Mouse (Mus musculus) embryonic facial prominence, embryonic 15.5 days (tissue): ENCODE measurements at regions not wholly inside any gene's neighbourhood (a gene's known extent, or its start where the extent isn't known, plus 50 kb on each side); places are given as distances from the start of the nearest gene placed in this dataset.
A peak's percentile ranks its signal among the peaks of the same experiment; 100 is the strongest.

Experiments
- ATAC-seq: fragments of 200-750 bp; cut with Nextera tagmentation; 2 replicates; pipeline ENCODE4 v1.8.0; 2017; ENCODE audit warnings: low read depth, moderate TSS enrichment; ENCODE audit not compliant: insufficient number of reproducible peaks, low FRiP score, low TSS enrichment
- H3K27ac ChIP-seq: fragments of 300-500 bp; sonication (generic); replicated peaks from 2 replicates; pipeline ENCODE4 v1.5.1; 2015; ENCODE audit warnings: mild to moderate bottlenecking, inconsistent platforms
- H3K27me3 ChIP-seq: fragments of 300-500 bp; sonication (generic); 2 replicates; pipeline ENCODE4 v1.6.1; 2015; ENCODE audit warnings: inconsistent platforms
- H3K36me3 ChIP-seq: fragments of 300-500 bp; sonication (generic); 2 replicates; pipeline ENCODE4 v1.6.1; 2015; ENCODE audit warnings: mild to moderate bottlenecking, inconsistent platforms
- H3K4me1 ChIP-seq: fragments of 300-500 bp; sonication (generic); 2 replicates; pipeline ENCODE4 v1.6.1; 2015; ENCODE audit warnings: inconsistent platforms
- H3K4me2 ChIP-seq: fragments of 300-500 bp; sonication (generic); replicated peaks from 2 replicates; pipeline ENCODE4 v1.6.1; 2015; ENCODE audit warnings: mild to moderate bottlenecking, inconsistent platforms
- H3K4me3 ChIP-seq: fragments of 300-500 bp; sonication (generic); replicated peaks from 2 replicates; pipeline ENCODE4 v1.5.1; 2015; ENCODE audit warnings: mild to moderate bottlenecking, inconsistent platforms
- H3K9ac ChIP-seq: fragments of 300-500 bp; sonication (generic); 2 replicates; pipeline ENCODE4 v1.6.1; 2015; ENCODE audit warnings: inconsistent platforms
- H3K9me3 ChIP-seq: fragments of 300-500 bp; sonication (generic); replicated peaks from 2 replicates; pipeline ENCODE4 v1.6.1; 2016; ENCODE audit warnings: inconsistent platforms
- WGBS: fragments of 180-500 bp; shearing (Covaris S2); methylation state at CpG from one replicate; pipeline ENCODE4 v1.1.7; 2015; 5-methylcytosine and 5-hydroxymethylcytosine counted together

DNA sequence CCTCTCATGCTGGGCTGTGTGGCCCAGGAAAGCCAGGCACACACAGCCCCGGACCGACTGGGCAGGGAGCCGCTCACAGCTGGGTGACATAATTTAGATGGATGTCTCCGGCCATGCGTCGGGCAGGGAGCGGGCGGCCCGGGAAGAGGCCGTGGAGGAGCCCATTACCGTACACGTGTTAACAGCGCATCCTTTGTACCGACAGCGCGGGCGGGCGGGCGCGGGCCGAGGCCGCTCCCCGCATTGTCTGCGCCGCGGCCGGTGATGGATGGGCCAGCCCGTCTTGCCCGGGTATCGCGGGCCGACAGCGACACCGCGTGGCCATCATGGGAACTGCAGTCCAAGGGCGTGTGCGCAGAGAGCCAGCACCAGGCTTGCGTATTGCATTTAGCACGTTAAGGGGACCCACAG is 98.6 kb downstream of the Cryba4 start:
- Histone ChIP-seq H3K4me1 (peaks cover 17% of the 10 kb centered on the region; the same call in 1 of the 2 replicates), H3K27me3 (peaks cover 11% of the 10 kb centered on the region; the same call in 1 of the 2 replicates), H3K4me3 (peak overlapping the region; percentile 40), H3K9ac (no peak overlapping the region), H3K9me3 (no peaks in the 10 kb centered on the region), H3K36me3 (no peaks in the 10 kb centered on the region), H3K4me2 (peak overlapping the region; percentile 65), H3K27ac (0 out of 2 replicates have a peak overlapping the region, but pooled peaks have one; percentile 18)
- under 1% methylated on average over 39 of the region's 39 CpGs for WGBS
- peak; percentile 78 for ATAC-seq

- no peaks in the 10 kb centered on the region for H3K36me3 ChIP-seq
- H3K9ac ChIP-seq = no peak overlapping the region
- WGBS = 47% methylated on average over 4 of the region's 4 CpGs
- no peak for ATAC-seq
- H3K9me3 ChIP-seq = no peaks in the 10 kb centered on the region
- no peak overlapping the region for H3K4me3 ChIP-seq
- peak overlapping the region; percentile 55; the same call in 1 of the 2 replicates for H3K27ac ChIP-seq
- peaks cover 11% of the 10 kb centered on the region; the same call in 1 of the 2 replicates for H3K27me3 ChIP-seq
- peaks cover 17% of the 10 kb centered on the region; the same call in 1 of the 2 replicates for H3K4me1 ChIP-seq
- H3K4me2 ChIP-seq = no peak overlapping the region
These were observed 97.7 kb downstream of the Cryba4 start for GRCm38 (mm10) chr5:112154650-112155049.

DNA sequence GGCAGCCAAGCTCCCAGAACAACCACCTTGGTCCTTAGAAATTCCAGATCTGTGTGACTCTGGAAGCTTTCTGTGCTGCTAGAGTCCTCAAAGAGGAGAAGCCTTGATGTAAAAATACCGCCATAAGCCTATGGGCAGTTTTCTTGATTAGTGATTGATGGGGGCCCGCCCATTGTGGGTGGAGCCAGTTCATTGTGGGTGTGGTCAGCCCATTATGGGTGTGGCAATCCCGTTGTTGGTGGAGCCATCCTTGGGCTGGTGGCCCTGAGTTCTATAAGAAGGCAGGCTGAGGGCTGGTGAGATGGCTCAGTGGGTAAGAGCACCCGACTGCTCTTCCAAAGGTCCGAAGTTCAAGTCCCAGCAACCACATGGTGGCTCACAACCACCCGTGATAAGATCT is 97.3 kb downstream of the Cryba4 start:
- no peak overlapping the region for H3K4me2 ChIP-seq
- H3K27me3 ChIP-seq = peaks cover 11% of the 10 kb centered on the region; the same call in 1 of the 2 replicates
- H3K27ac ChIP-seq = no peak overlapping the region
- no peak for ATAC-seq
- H3K36me3 ChIP-seq = no peaks in the 10 kb centered on the region
- peaks cover 17% of the 10 kb centered on the region; the same call in 1 of the 2 replicates for H3K4me1 ChIP-seq
- no peak overlapping the region for H3K9ac ChIP-seq
- H3K4me3 ChIP-seq = no peak overlapping the region
- H3K9me3 ChIP-seq = no peaks in the 10 kb centered on the region
- WGBS = 72% methylated on average over 6 of the region's 6 CpGs

GRCm38 (mm10) chr5:112156005-112156404 is 96.3 kb downstream of the Cryba4 start:
- peaks cover 17% of the 10 kb centered on the region; the same call in 1 of the 2 replicates for H3K4me1 ChIP-seq

GRCm38 (mm10) chr5:112166410-112167175 is 85.7 kb downstream of the Cryba4 start:
- Histone ChIP-seq H3K27ac (no peak overlapping the region), H3K4me2 (no peak overlapping the region), H3K36me3 (no peaks in the 10 kb centered on the region), H3K9me3 (no peaks in the 10 kb centered on the region), H3K27me3 (no peaks in the 10 kb centered on the region), H3K4me1 (peaks cover 13% of the 10 kb centered on the region), H3K4me3 (no peak overlapping the region), H3K9ac (no peak overlapping the region)
- WGBS = 50% methylated on average over 11 of the region's 11 CpGs
- ATAC-seq = no peak

More at GRCm38 (mm10) chr5:112156005-112156404, 96.3 kb downstream of the Cryba4 start:
- Histone ChIP-seq H3K4me2 (no peak overlapping the region), H3K4me3 (no peak overlapping the region), H3K9ac (no peak overlapping the region), H3K27me3 (peaks cover 20% of the 10 kb centered on the region), H3K36me3 (no peaks in the 10 kb centered on the region), H3K9me3 (no peaks in the 10 kb centered on the region), H3K27ac (no peak overlapping the region)
- WGBS = 50% methylated on average over 1 of the region's 1 CpGs
- ATAC-seq = no peak

DNA sequence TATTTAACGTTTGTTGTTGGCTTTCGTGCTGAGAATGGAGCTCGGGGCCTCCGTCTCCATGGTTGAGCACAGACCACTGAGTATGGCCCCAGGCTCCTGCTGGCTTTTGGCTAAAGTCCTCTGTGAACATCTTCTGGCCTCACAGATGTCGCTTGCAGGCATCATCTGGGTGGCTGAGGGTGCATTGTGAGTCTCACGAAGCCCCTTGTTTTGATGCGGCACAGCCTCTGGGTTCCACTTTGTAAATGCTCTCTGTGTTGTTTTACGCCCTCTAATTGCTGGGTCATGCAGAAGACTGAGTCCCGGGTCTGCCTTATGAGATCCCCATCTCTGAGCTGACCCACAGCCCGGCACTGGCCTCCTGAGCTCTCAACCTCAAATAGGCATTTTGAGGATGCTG is 84.5 kb downstream of the Cryba4 start:
- H3K27ac ChIP-seq = no peak overlapping the region
- WGBS = 52% methylated on average over 10 of the region's 10 CpGs
- no peak for ATAC-seq
- H3K36me3 ChIP-seq = no peaks in the 10 kb centered on the region
- no peaks in the 10 kb centered on the region for H3K27me3 ChIP-seq
- no peak overlapping the region for H3K9ac ChIP-seq
- no peak overlapping the region for H3K4me2 ChIP-seq
- peaks cover 7% of the 10 kb centered on the region for H3K4me1 ChIP-seq
- no peaks in the 10 kb centered on the region for H3K9me3 ChIP-seq
- no peak overlapping the region for H3K4me3 ChIP-seq

DNA sequence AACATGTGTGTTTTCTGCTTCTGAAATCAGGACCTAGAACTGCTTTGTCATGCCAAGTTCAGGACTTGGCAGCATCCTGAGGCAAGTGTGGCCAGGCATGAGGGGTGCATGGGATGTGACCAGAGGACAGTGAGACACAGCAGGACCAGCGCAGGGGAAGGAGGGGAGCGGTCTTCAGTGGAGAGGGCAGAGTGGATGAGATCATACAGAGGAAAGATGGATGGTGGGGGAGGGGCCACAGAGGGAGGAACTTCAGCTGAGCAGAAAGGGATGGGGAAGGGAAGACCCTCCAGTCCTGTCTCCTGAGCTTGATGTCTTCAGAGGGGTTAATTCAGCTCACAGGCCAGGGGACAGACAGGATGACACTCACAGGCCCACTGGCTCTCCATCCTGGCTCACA is 81.0 kb downstream of the Cryba4 start:
- Histone ChIP-seq H3K4me3 (no peak overlapping the region), H3K36me3 (no peaks in the 10 kb centered on the region), H3K9ac (no peak overlapping the region), H3K27ac (no peak overlapping the region), H3K9me3 (no peaks in the 10 kb centered on the region), H3K27me3 (no peaks in the 10 kb centered on the region), H3K4me1 (no peaks in the 10 kb centered on the region), H3K4me2 (no peak overlapping the region)
- 75% methylated on average over 2 of the region's 2 CpGs for WGBS
- ATAC-seq = no peak

DNA sequence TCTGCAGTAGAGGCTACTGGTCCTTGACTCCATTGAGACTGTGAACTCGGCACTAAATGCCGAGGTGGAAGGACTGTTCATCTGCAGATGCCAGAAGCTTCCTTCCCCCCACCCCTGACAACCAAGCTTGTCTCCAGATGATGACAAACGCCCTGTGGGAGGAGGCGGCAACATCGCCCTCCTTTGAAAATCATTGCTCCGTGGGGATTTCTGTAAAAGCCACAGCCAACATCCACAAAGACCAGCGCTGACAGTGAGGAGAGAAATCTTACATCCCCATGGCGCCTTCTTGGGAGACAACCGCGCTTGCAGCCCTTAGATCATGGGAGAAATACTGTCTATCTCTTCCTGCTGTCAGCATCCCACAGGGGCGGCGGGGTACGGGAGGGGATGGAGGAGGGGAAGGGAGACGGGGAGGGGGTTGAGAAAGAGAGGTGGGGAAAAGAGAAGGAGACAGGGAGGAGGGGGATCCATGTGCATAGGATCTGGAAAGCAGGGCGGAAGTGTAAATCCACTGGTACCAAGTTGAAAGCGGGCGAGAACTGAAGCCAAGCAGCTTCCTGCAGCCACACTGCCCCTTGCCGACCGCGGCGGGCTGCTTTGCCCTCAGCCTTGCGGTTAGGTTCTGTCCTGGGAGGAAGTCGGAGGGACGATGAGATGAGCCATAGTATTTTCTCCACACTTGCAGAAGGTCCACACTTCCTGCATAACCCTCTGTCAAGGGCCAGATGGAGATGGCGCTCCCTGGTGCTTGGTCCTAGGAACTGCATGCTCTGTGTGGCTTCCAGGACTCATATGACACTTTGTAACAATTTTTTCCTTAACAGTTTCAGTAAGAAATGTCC is 72.9 kb downstream of the Cryba4 start:
- H3K4me1 ChIP-seq = 0 out of 2 replicates have a peak, but pooled peaks cover 6% of the 10 kb centered on the region
- WGBS = 22% methylated on average over 25 of the region's 25 CpGs
- H3K36me3 ChIP-seq = no peaks in the 10 kb centered on the region
- peaks cover 10% of the 10 kb centered on the region; the same call in 1 of the 2 replicates for H3K27me3 ChIP-seq
- peak overlapping the region; percentile 51 for H3K4me2 ChIP-seq
- H3K9me3 ChIP-seq = no peaks in the 10 kb centered on the region
- peak overlapping the region; percentile 31 for H3K4me3 ChIP-seq
- H3K27ac ChIP-seq = 0 out of 2 replicates have a peak overlapping the region, but pooled peaks have one; percentile 7
- ATAC-seq = 0 out of 2 replicates have a peak, but pooled peaks have one; percentile 8
- no peak overlapping the region for H3K9ac ChIP-seq

GRCm38 (mm10) chr5:112182775-112183174 is 69.5 kb downstream of the Cryba4 start:
- Histone ChIP-seq H3K36me3 (no peaks in the 10 kb centered on the region), H3K9me3 (no peaks in the 10 kb centered on the region), H3K4me3 (no peak overlapping the region), H3K27me3 (peaks cover 12% of the 10 kb centered on the region; the same call in 1 of the 2 replicates), H3K4me1 (0 out of 2 replicates have a peak, but pooled peaks cover 6% of the 10 kb centered on the region), H3K27ac (no peak overlapping the region), H3K4me2 (no peak overlapping the region), H3K9ac (no peak overlapping the region)
- 40% methylated on average over 8 of the region's 8 CpGs for WGBS
- no peak for ATAC-seq

- no peak overlapping the region for H3K9ac ChIP-seq
- peaks cover 3% of the 10 kb centered on the region for H3K4me1 ChIP-seq
- H3K4me2 ChIP-seq = no peak overlapping the region
- H3K4me3 ChIP-seq = no peak overlapping the region
- WGBS = 49% methylated on average over 6 of the region's 6 CpGs
- H3K9me3 ChIP-seq = no peaks in the 10 kb centered on the region
- no peaks in the 10 kb centered on the region for H3K27me3 ChIP-seq
- no peaks in the 10 kb centered on the region for H3K36me3 ChIP-seq
- ATAC-seq = no peak
- H3K27ac ChIP-seq = no peak overlapping the region
These were observed 56.7 kb downstream of the Cryba4 start for GRCm38 (mm10) chr5:112195667-112196066.
